Comparison of ENCODE assay signal across 35 mouse cellular contexts in genomic region chr10:117703506-117703905, GRCm38 (mm10).
"Had no signal": no experiment of that assay in that cellular context is flagged by ENCODE, and none has a peak within 500 bp of the region (broad histone marks: within the 10 kb centered on the region; RNA-seq: fewer than 3 reads in every experiment).

No protein-coding gene starts in this region.

- H3K27me3 ChIP-seq: heart, embryonic 12.5 days; heart, embryonic 13.5 days; heart, embryonic 15.5 days; hindbrain, embryonic 12.5 days; hindbrain, embryonic 13.5 days; hindbrain, embryonic 15.5 days; intestine, embryonic 15.5 days; kidney, embryonic 15.5 days had no signal

- ATAC-seq: hindbrain, embryonic 16.5 days; hindbrain, postnatal 0 days; inflammation-experienced regulatory T-cells, adult 6 months; intestine, embryonic 15.5 days; intestine, embryonic 16.5 days; intestine, postnatal 0 days had no signal

- H3K4me2 ChIP-seq: heart, embryonic 11.5 days; heart, embryonic 12.5 days; heart, embryonic 13.5 days; heart, embryonic 15.5 days; hindbrain, embryonic 12.5 days; hindbrain, embryonic 13.5 days; hindbrain, embryonic 14.5 days; hindbrain, embryonic 15.5 days; intestine, embryonic 15.5 days; kidney, embryonic 15.5 days had no signal

- H3K4me1 ChIP-seq: hindbrain, embryonic 10.5 days; intestine, embryonic 15.5 days; kidney, embryonic 15.5 days had no signal

- DNase-seq: heart, postnatal 10 days; heart, postnatal 14 days; heart, postnatal 36 days; heart, postnatal 4 days; kidney, adult 11 months; kidney, adult 18-20 months; kidney, adult 2 months; kidney, adult 8-10 months; kidney, adult 9 months; kidney, postnatal 10 days; kidney, postnatal 14 days; kidney, postnatal 25 days; kidney, postnatal 36 days; kidney, postnatal 4 days; layer of hippocampus, adult 9-11 months; layer of hippocampus, postnatal 36 days had no signal

- H3K4me3 ChIP-seq: heart, embryonic 12.5 days; heart, embryonic 13.5 days; heart, embryonic 15.5 days; hindbrain, embryonic 10.5 days; hindbrain, embryonic 12.5 days; hindbrain, embryonic 13.5 days; hindbrain, embryonic 15.5 days; intestine, embryonic 15.5 days; kidney, embryonic 15.5 days; layer of hippocampus, adult 2 months; left cerebral cortex, adult 2 months had no signal

- H3K27ac ChIP-seq: heart, embryonic 13.5 days; heart, embryonic 15.5 days; hindbrain, embryonic 10.5 days; hindbrain, embryonic 12.5 days; hindbrain, embryonic 13.5 days; hindbrain, embryonic 14.5 days; hindbrain, embryonic 15.5 days; hindbrain, postnatal 0 days; intestine, embryonic 15.5 days; kidney, embryonic 15.5 days; kidney, postnatal 0 days; layer of hippocampus, adult 2 months; left cerebral cortex, adult 2 months had no signal

- H3K9me3 ChIP-seq: heart, embryonic 12.5 days; heart, embryonic 13.5 days; heart, embryonic 15.5 days; hindbrain, embryonic 10.5 days; hindbrain, embryonic 12.5 days; hindbrain, embryonic 13.5 days; hindbrain, embryonic 15.5 days; intestine, embryonic 15.5 days; kidney, embryonic 15.5 days had no signal

- H3K9ac ChIP-seq: heart, embryonic 12.5 days; heart, embryonic 13.5 days; heart, embryonic 15.5 days; hindbrain, embryonic 12.5 days; hindbrain, embryonic 13.5 days; hindbrain, embryonic 14.5 days; hindbrain, embryonic 15.5 days; intestine, embryonic 15.5 days; kidney, embryonic 15.5 days had no signal
